Mouse (Mus musculus) midbrain, embryonic 13.5 days (tissue): ENCODE measurements around the gene Hook2. TPM values are rescaled to one million over a fixed set of nuclear protein-coding genes. Genes with fewer than 3 reads are reported as not detected.

Source experiments
- ATAC-seq: fragments of 200-750 bp; cut with Nextera tagmentation; 2 replicates; pipeline ENCODE4 v1.8.0; 2017; ENCODE audit warnings: mild to moderate bottlenecking, moderate TSS enrichment, moderate library complexity
- H3K27ac ChIP-seq: fragments of 300-500 bp; sonication (generic); 2 replicates; pipeline ENCODE4 v1.5.1; 2015; ENCODE audit warnings: inconsistent platforms, mild to moderate bottlenecking, moderate library complexity
- H3K27me3 ChIP-seq: fragments of 300-500 bp; sonication (generic); 2 replicates; pipeline ENCODE4 v1.6.1; 2015; ENCODE audit warnings: mild to moderate bottlenecking, inconsistent platforms
- H3K36me3 ChIP-seq: fragments of 300-500 bp; sonication (generic); 2 replicates; pipeline ENCODE4 v1.6.1; 2015; ENCODE audit warnings: mild to moderate bottlenecking, inconsistent platforms
- H3K4me1 ChIP-seq: fragments of 300-500 bp; sonication (generic); replicated peaks from 2 replicates; pipeline ENCODE4 v1.6.1; 2015; ENCODE audit warnings: inconsistent platforms
- H3K4me2 ChIP-seq: fragments of 300-500 bp; sonication (generic); replicated peaks from 2 replicates; pipeline ENCODE4 v1.6.1; 2015; ENCODE audit warnings: moderate library complexity, mild to moderate bottlenecking, inconsistent platforms
- H3K4me3 ChIP-seq: fragments of 300-500 bp; sonication (generic); replicated peaks from 2 replicates; pipeline ENCODE4 v1.5.1; 2015; ENCODE audit warnings: mild to moderate bottlenecking, inconsistent platforms
- H3K9ac ChIP-seq: fragments of 300-500 bp; sonication (generic); replicated peaks from 2 replicates; pipeline ENCODE4 v1.6.1; 2015; ENCODE audit warnings: mild to moderate bottlenecking, inconsistent platforms
- H3K9me3 ChIP-seq: fragments of 300-500 bp; sonication (generic); 2 replicates; pipeline ENCODE4 v1.6.1; 2016; ENCODE audit warnings: mild to moderate bottlenecking, inconsistent platforms
- WGBS: fragments of 180-500 bp; shearing (Covaris S2); methylation state at CpG from one replicate; pipeline ENCODE4 v1.1.7; 2015; 5-methylcytosine and 5-hydroxymethylcytosine counted together
- polyA plus RNA-seq: library from polyadenylated mRNA; unstranded; fragments of >200 nt; fragmentation: Nextera tagmentation; extraction: Ambion mirVana; gene quantifications from 2 replicates; pipeline ENCODE4 v1.2.1, GENCODE M21; 2015

Gene Hook2
- polyA plus RNA-seq, 1 experiment from 2014 or later, result 23.5 TPM

GRCm38 (mm10) chr8:84982499-84983011 is 7.8 kb upstream of the Hook2 start:
- Histone ChIP-seq H3K27ac (no peak overlapping the region), H3K4me3 (no peak overlapping the region), H3K36me3 (no peaks in the 10 kb centered on the region), H3K4me1 (peaks cover 64% of the 10 kb centered on the region), H3K27me3 (peaks cover 62% of the 10 kb centered on the region), H3K9ac (no peak overlapping the region), H3K9me3 (no peaks in the 10 kb centered on the region), H3K4me2 (no peak overlapping the region)
- 57% methylated on average over 3 of the region's 3 CpGs for WGBS
- no peak for ATAC-seq

- Histone ChIP-seq H3K9me3 (no peaks in the 10 kb centered on the region), H3K27me3 (peaks cover 63% of the 10 kb centered on the region), H3K36me3 (no peaks in the 10 kb centered on the region), H3K4me1 (peaks cover 49% of the 10 kb centered on the region), H3K9ac (peak overlapping the region; percentile 62), H3K4me3 (no peak overlapping the region), H3K27ac (peak overlapping the region; percentile 44; the same call in 1 of the 2 replicates), H3K4me2 (peak overlapping the region; percentile 89)
- no peak for ATAC-seq
- 13% methylated on average over 16 of the region's 16 CpGs for WGBS
Observed at GRCm38 (mm10) chr8:84984294-84985048, 5.9 kb upstream of the Hook2 start.

- Histone ChIP-seq H3K4me1 (peaks cover 43% of the 10 kb centered on the region), H3K36me3 (no peaks in the 10 kb centered on the region), H3K9ac (peak overlapping the region; percentile 62), H3K9me3 (no peaks in the 10 kb centered on the region), H3K4me3 (peak overlapping the region; percentile 46), H3K27ac (no peak overlapping the region), H3K27me3 (peaks cover 61% of the 10 kb centered on the region), H3K4me2 (peak overlapping the region; percentile 89)
- WGBS, result under 1% methylated on average over 23 of the region's 23 CpGs
- ATAC-seq, result no peak
Observed at GRCm38 (mm10) chr8:84985049-84985683, 5.2 kb upstream of the Hook2 start.

- peak overlapping the region; percentile 10; the same call in 1 of the 2 replicates for H3K27ac ChIP-seq
- peak overlapping the region; percentile 46 for H3K4me3 ChIP-seq
- H3K27me3 ChIP-seq, result peaks cover 55% of the 10 kb centered on the region
- peaks cover 39% of the 10 kb centered on the region for H3K4me1 ChIP-seq
- peak overlapping the region; percentile 62 for H3K9ac ChIP-seq
- ATAC-seq, result peak; percentile 19; the same call in 1 of the 2 replicates
- no peaks in the 10 kb centered on the region for H3K9me3 ChIP-seq
- H3K4me2 ChIP-seq, result peak overlapping the region; percentile 89
- H3K36me3 ChIP-seq, result no peaks in the 10 kb centered on the region
- whole genome bisulfite sequencing, result under 1% methylated on average over 53 of the region's 53 CpGs
Observed at GRCm38 (mm10) chr8:84985684-84986378, 4.6 kb upstream of the Hook2 start.

GRCm38 (mm10) chr8:84986379-84986945 is 3.9 kb upstream of the Hook2 start:
- peaks cover 38% of the 10 kb centered on the region for H3K4me1 ChIP-seq
- no peak for ATAC-seq
- no peaks in the 10 kb centered on the region for H3K36me3 ChIP-seq
- peak overlapping the region; percentile 46 for H3K4me3 ChIP-seq
- peaks cover 51% of the 10 kb centered on the region for H3K27me3 ChIP-seq
- H3K9ac ChIP-seq, result peak overlapping the region; percentile 62; the same call in 1 of the 2 replicates
- H3K4me2 ChIP-seq, result peak overlapping the region; percentile 89
- WGBS, result 44% methylated on average over 8 of the region's 8 CpGs
- H3K9me3 ChIP-seq, result no peaks in the 10 kb centered on the region
- peak overlapping the region; percentile 10; the same call in 1 of the 2 replicates for H3K27ac ChIP-seq

- Histone ChIP-seq H3K4me3 (no peak overlapping the region), H3K27me3 (peaks cover 45% of the 10 kb centered on the region), H3K36me3 (no peaks in the 10 kb centered on the region), H3K4me2 (no peak overlapping the region), H3K9ac (no peak overlapping the region), H3K4me1 (peaks cover 32% of the 10 kb centered on the region), H3K9me3 (no peaks in the 10 kb centered on the region), H3K27ac (no peak overlapping the region)
- no peak for ATAC-seq
- WGBS, result 81% methylated on average over 5 of the region's 5 CpGs
Observed at GRCm38 (mm10) chr8:84987388-84987787, 3.0 kb upstream of the Hook2 start.

- Histone ChIP-seq H3K36me3 (no peaks in the 10 kb centered on the region), H3K4me1 (peaks cover 32% of the 10 kb centered on the region), H3K27me3 (peaks cover 41% of the 10 kb centered on the region), H3K9ac (no peak overlapping the region), H3K9me3 (no peaks in the 10 kb centered on the region), H3K27ac (no peak overlapping the region), H3K4me3 (no peak overlapping the region), H3K4me2 (no peak overlapping the region)
- ATAC-seq, result no peak
- WGBS, result 60% methylated on average over 2 of the region's 2 CpGs
Observed at GRCm38 (mm10) chr8:84987903-84988302, 2.5 kb upstream of the Hook2 start.

- Histone ChIP-seq H3K27ac (no peak overlapping the region), H3K4me1 (peaks cover 32% of the 10 kb centered on the region), H3K4me3 (peak overlapping the region; percentile 59; the same call in 1 of the 2 replicates), H3K27me3 (peaks cover 37% of the 10 kb centered on the region), H3K9ac (peak overlapping the region; percentile 28; the same call in 1 of the 2 replicates), H3K4me2 (peak overlapping the region; percentile 87), H3K36me3 (no peaks in the 10 kb centered on the region), H3K9me3 (no peaks in the 10 kb centered on the region)
- no peak for ATAC-seq
- WGBS, result 12% methylated on average over 15 of the region's 15 CpGs
Observed at GRCm38 (mm10) chr8:84989311-84989731, 1.1 kb upstream of the Hook2 start.

GRCm38 (mm10) chr8:84989810-84990209 is 593 bp upstream of the Hook2 start:
- peaks cover under 1% of the 10 kb centered on the region; the same call in 1 of the 2 replicates for H3K36me3 ChIP-seq
- peak overlapping the region; percentile 87 for H3K4me2 ChIP-seq
- ATAC-seq, result peak; percentile 70
- peaks cover 34% of the 10 kb centered on the region for H3K27me3 ChIP-seq
- peak overlapping the region; percentile 59 for H3K4me3 ChIP-seq
- peak overlapping the region; percentile 61 for H3K9ac ChIP-seq
- H3K27ac ChIP-seq, result peak overlapping the region; percentile 74
- H3K9me3 ChIP-seq, result no peaks in the 10 kb centered on the region
- peaks cover 27% of the 10 kb centered on the region for H3K4me1 ChIP-seq
- WGBS, result under 1% methylated on average over 15 of the region's 15 CpGs

- peak overlapping the region; percentile 71 for H3K9ac ChIP-seq
- peaks cover 23% of the 10 kb centered on the region for H3K4me1 ChIP-seq
- no peaks in the 10 kb centered on the region for H3K9me3 ChIP-seq
- ATAC-seq, result peak; percentile 41
- peak overlapping the region; percentile 59 for H3K4me3 ChIP-seq
- peaks cover 6% of the 10 kb centered on the region; the same call in 1 of the 2 replicates for H3K36me3 ChIP-seq
- peak overlapping the region; percentile 74 for H3K27ac ChIP-seq
- H3K27me3 ChIP-seq, result peaks cover 42% of the 10 kb centered on the region
- 2% methylated on average over 15 of the region's 15 CpGs for WGBS
- H3K4me2 ChIP-seq, result peak overlapping the region; percentile 87
Observed at GRCm38 (mm10) chr8:84990836-84991235, 433 bp downstream of the Hook2 start.

GRCm38 (mm10) chr8:84994375-84994774 is 4.0 kb downstream of the Hook2 start:
- H3K27ac ChIP-seq, result no peak overlapping the region
- peaks cover 6% of the 10 kb centered on the region; the same call in 1 of the 2 replicates for H3K36me3 ChIP-seq
- H3K9me3 ChIP-seq, result no peaks in the 10 kb centered on the region
- peaks cover 25% of the 10 kb centered on the region for H3K4me1 ChIP-seq
- ATAC-seq, result no peak
- peaks cover 22% of the 10 kb centered on the region for H3K27me3 ChIP-seq
- H3K4me2 ChIP-seq, result no peak overlapping the region
- no peak overlapping the region for H3K4me3 ChIP-seq
- no peak overlapping the region for H3K9ac ChIP-seq
- WGBS, result 94% methylated on average over 9 of the region's 9 CpGs
